In genomic region chr8:105694051-105694799, GRCm38 (mm10) we compare ENCODE assay signal across 8 mouse cellular contexts. TPM values are rescaled to one million over a fixed set of nuclear protein-coding genes. Genes with fewer than 3 reads are reported as not detected.
DNase-seq lines count a peak whose midpoint lies in the region; ATAC-seq and TF ChIP-seq lines count a peak whose summit lies in the region.

No protein-coding gene starts in this region.

- intact Hi-C loops in left cerebral cortex, postnatal 4 days (cut with DNase I) = no loop called here

- ATAC-seq in kidney, postnatal 0 days (replicated peaks; ENCODE audit: low FRiP score, low read depth) = peak; percentile 11; the same call in 1 of the 2 replicates
- ATAC-seq in forebrain, embryonic 13.5 days = peak; percentile 44
- no peak for ATAC-seq in inflammation-experienced regulatory T-cells, adult 6 months

- 10% methylated on average over 40 of the region's 40 CpGs for WGBS in kidney, postnatal 0 days
- WGBS in forebrain, embryonic 13.5 days = 9% methylated on average over 40 of the region's 40 CpGs
- 5% methylated on average over 40 of the region's 40 CpGs for WGBS in olfactory bulb, adult 2 months

- DNase-seq in kidney, postnatal 0 days (ENCODE audit: low spot score) = no peak
- DNase-seq in kidney, postnatal 14 days = no peak
- peak; percentile 69 for DNase-seq in cerebellum, adult 11 months
- DNase-seq in left cerebral cortex, postnatal 4 days = peak; percentile 89
- no peak for DNase-seq in adrenal gland, postnatal 25 days

- peak overlapping the region; percentile 95 for H3K4me2 ChIP-seq in kidney, postnatal 0 days (ENCODE audit: low read length)
- peak overlapping the region; percentile 89 for H3K4me2 ChIP-seq in forebrain, embryonic 13.5 days

- TF ChIP-seq POLR2A in olfactory bulb, adult 2 months (IDR thresholded peaks at IDR 0.05; ENCODE audit: insufficient read depth, low read depth, low read length) = no peak

- no peaks in the 10 kb centered on the region for H3K27me3 ChIP-seq in kidney, postnatal 0 days (ENCODE audit: insufficient read depth, low read length)
- no peaks in the 10 kb centered on the region for H3K27me3 ChIP-seq in forebrain, embryonic 13.5 days

- H3K4me3 ChIP-seq in kidney, postnatal 0 days (replicated peaks; ENCODE audit: low read depth, low read length) = peak overlapping the region; percentile 44
- H3K4me3 ChIP-seq in forebrain, embryonic 13.5 days = peak overlapping the region; percentile 60
- H3K4me3 ChIP-seq in olfactory bulb, adult 2 months (ENCODE audit: insufficient read depth, low read depth, low read length) = peak overlapping the region; percentile 65

- H3K27ac ChIP-seq in kidney, postnatal 0 days = no peak overlapping the region
- H3K27ac ChIP-seq in forebrain, embryonic 13.5 days = peak overlapping the region; percentile 65
- peak overlapping the region; percentile 22; the same call in 1 of the 2 replicates for H3K27ac ChIP-seq in olfactory bulb, adult 2 months (ENCODE audit: insufficient read depth, low read depth, low read length)

- no peaks in the 10 kb centered on the region for H3K36me3 ChIP-seq in kidney, postnatal 0 days (ENCODE audit: insufficient read depth, low read length)
- H3K36me3 ChIP-seq in forebrain, embryonic 13.5 days (ENCODE audit: poor library complexity, severe bottlenecking) = peaks cover 36% of the 10 kb centered on the region

- H3K9me3 ChIP-seq in kidney, postnatal 0 days (replicated peaks; ENCODE audit: low read length) = no peaks in the 10 kb centered on the region
- no peaks in the 10 kb centered on the region; the same call in 1 of the 2 replicates for H3K9me3 ChIP-seq in forebrain, embryonic 13.5 days (replicated peaks)

- no peak for TF ChIP-seq CTCF in kidney, postnatal 0 days (IDR thresholded peaks at IDR 0.05; ENCODE audit: low read depth)
- peak; percentile 23; the same call in 1 of the 2 replicates for TF ChIP-seq CTCF in olfactory bulb, adult 2 months (IDR thresholded peaks at IDR 0.05; ENCODE audit: insufficient read depth, low read depth, low read length)

- peaks cover 10% of the 10 kb centered on the region for H3K4me1 ChIP-seq in kidney, postnatal 0 days (replicated peaks; ENCODE audit: insufficient read depth, low read length)
- H3K4me1 ChIP-seq in forebrain, embryonic 13.5 days = peaks cover 15% of the 10 kb centered on the region
- peaks cover 15% of the 10 kb centered on the region for H3K4me1 ChIP-seq in olfactory bulb, adult 2 months (ENCODE audit: control insufficient read depth, insufficient read depth, low read length)

- H3K9ac ChIP-seq in kidney, postnatal 0 days (ENCODE audit: low read depth, low read length) = 0 out of 2 replicates have a peak overlapping the region, but pooled peaks have one; percentile 31
- H3K9ac ChIP-seq in forebrain, embryonic 13.5 days = peak overlapping the region; percentile 79

RNA-seq across cellular contexts. Expression of gene Acd, which starts 6.7 kb away (rescaled TPM):
- polyA plus RNA-seq in kidney, postnatal 0 days (2015; fragmentation: Nextera tagmentation; extraction: Ambion mirVana) = 51.2 and 53.4 TPM in 2 replicates
- polyA plus RNA-seq in forebrain, embryonic 13.5 days (2015; fragmentation: Nextera tagmentation; extraction: Ambion mirVana) = 98.3 and 99.2 TPM in 2 replicates
- 10 to 100 TPM; 55.9 to 58.9 TPM for total RNA-seq in left cerebral cortex, postnatal 4 days (2021)
- polyA plus RNA-seq in olfactory bulb, adult 2 months (2012; ENCODE audit: insufficient read depth, insufficient read length, low replicate concordance, missing spikeins) = not detected in 2 replicates
- 10 to 100 TPM; 53.2 to 71.2 (median 54.5) TPM for polyA plus RNA-seq in inflammation-experienced regulatory T-cells, adult 6 months (2017; shearing (Covaris generic))
- total RNA-seq in adrenal gland, postnatal 25 days (2021) = 20.9 and 26.3 TPM in 2 replicates

RNA-seq across cellular contexts. Expression of gene Pard6a, which starts 6.7 kb away (rescaled TPM):
- polyA plus RNA-seq in kidney, postnatal 0 days (2015; fragmentation: Nextera tagmentation; extraction: Ambion mirVana) = 18.7 and 19.6 TPM in 2 replicates
- polyA plus RNA-seq in forebrain, embryonic 13.5 days (2015; fragmentation: Nextera tagmentation; extraction: Ambion mirVana) = 42.1 and 43.6 TPM in 2 replicates
- 10 to 100 TPM; 28.4 to 33.1 TPM for total RNA-seq in left cerebral cortex, postnatal 4 days (2021)
- polyA plus RNA-seq in olfactory bulb, adult 2 months (2012; ENCODE audit: insufficient read depth, insufficient read length, low replicate concordance, missing spikeins) = not detected in 2 replicates
- 10 to 100 TPM in 1 of 3 experiments, 1 to 10 TPM in 2; 7.2 to 11.0 (median 9.0) TPM for polyA plus RNA-seq in inflammation-experienced regulatory T-cells, adult 6 months (2017; shearing (Covaris generic))
- 10.1 and 10.4 TPM in 2 replicates for total RNA-seq in adrenal gland, postnatal 25 days (2021)

RNA-seq across cellular contexts. Expression of gene Carmil2, which starts 8.2 kb away (rescaled TPM):
- polyA plus RNA-seq in kidney, postnatal 0 days (2015; fragmentation: Nextera tagmentation; extraction: Ambion mirVana) = 0.28 and 0.45 TPM in 2 replicates
- 5.9 and 6.4 TPM in 2 replicates for polyA plus RNA-seq in forebrain, embryonic 13.5 days (2015; fragmentation: Nextera tagmentation; extraction: Ambion mirVana)
- total RNA-seq in left cerebral cortex, postnatal 4 days (2021) = 10 to 100 TPM; 39.4 to 40.8 TPM
- polyA plus RNA-seq in olfactory bulb, adult 2 months (2012; ENCODE audit: insufficient read depth, insufficient read length, low replicate concordance, missing spikeins) = 218 TPM in 1 of 2 replicates, not detected in the other
- polyA plus RNA-seq in inflammation-experienced regulatory T-cells, adult 6 months (2017; shearing (Covaris generic)) = 1 to 10 TPM; 4.6 to 6.8 (median 6.6) TPM
- 1.4 and 2.4 TPM in 2 replicates for total RNA-seq in adrenal gland, postnatal 25 days (2021)

RNA-seq across cellular contexts. Expression of gene 4933405L10Rik, which starts 13.2 kb away (rescaled TPM):
- 0.11 TPM in 1 of 2 replicates, not detected in the other for polyA plus RNA-seq in kidney, postnatal 0 days (2015; fragmentation: Nextera tagmentation; extraction: Ambion mirVana)
- 0.19 TPM in 1 of 2 replicates, not detected in the other for polyA plus RNA-seq in forebrain, embryonic 13.5 days (2015; fragmentation: Nextera tagmentation; extraction: Ambion mirVana)
- not detected for total RNA-seq in left cerebral cortex, postnatal 4 days (2021)
- polyA plus RNA-seq in olfactory bulb, adult 2 months (2012; ENCODE audit: insufficient read depth, insufficient read length, low replicate concordance, missing spikeins) = not detected in 2 replicates
- not detected for polyA plus RNA-seq in inflammation-experienced regulatory T-cells, adult 6 months (2017; shearing (Covaris generic))
- not detected in 2 replicates for total RNA-seq in adrenal gland, postnatal 25 days (2021)

RNA-seq across cellular contexts. Expression of gene Enkd1, which starts 13.8 kb away (rescaled TPM):
- polyA plus RNA-seq in kidney, postnatal 0 days (2015; fragmentation: Nextera tagmentation; extraction: Ambion mirVana) = 14.6 and 17.8 TPM in 2 replicates
- 27.4 and 29.5 TPM in 2 replicates for polyA plus RNA-seq in forebrain, embryonic 13.5 days (2015; fragmentation: Nextera tagmentation; extraction: Ambion mirVana)
- 10 to 100 TPM; 15.5 to 17.9 TPM for total RNA-seq in left cerebral cortex, postnatal 4 days (2021)
- not detected in 2 replicates for polyA plus RNA-seq in olfactory bulb, adult 2 months (2012; ENCODE audit: insufficient read depth, insufficient read length, low replicate concordance, missing spikeins)
- polyA plus RNA-seq in inflammation-experienced regulatory T-cells, adult 6 months (2017; shearing (Covaris generic)) = 1 to 10 TPM; 1.3 to 2.9 (median 1.9) TPM
- total RNA-seq in adrenal gland, postnatal 25 days (2021) = 4.0 and 7.7 TPM in 2 replicates

Comparison
In these comparisons a context has a peak if more than half of its experiments do, and no peak if none do; other contexts are left out.
1. DNase-seq: peak in cerebellum, adult 11 months (single experiment) and left cerebral cortex, postnatal 4 days (single experiment); none in kidney, postnatal 0 days (single experiment), kidney, postnatal 14 days (single experiment) and adrenal gland, postnatal 25 days (single experiment).
2. Peak in every context shown above with its lines, with median percentiles within 50 percentile points of each other: H3K4me3 ChIP-seq.